Mouse (Mus musculus) ES-Bruce4 (cell line): Measurements from ENCODE around the gene Rabgap1.

Experiments
- CTCF ChIP-seq: IDR thresholded peaks from one replicate; pipeline ENCODE4 v1.8.1; 2011; ENCODE audit warnings: low read depth, low read length
- EP300 ChIP-seq: IDR thresholded peaks from 2 replicates; pipeline ENCODE4 v1.6.1; 2011; ENCODE audit warnings: low read depth, low read length; ENCODE audit not compliant: insufficient read depth
- POLR2A ChIP-seq: IDR thresholded peaks from one replicate; pipeline ENCODE4 v1.8.1; 2011; ENCODE audit warnings: low read length; ENCODE audit not compliant: insufficient read depth

DNA sequence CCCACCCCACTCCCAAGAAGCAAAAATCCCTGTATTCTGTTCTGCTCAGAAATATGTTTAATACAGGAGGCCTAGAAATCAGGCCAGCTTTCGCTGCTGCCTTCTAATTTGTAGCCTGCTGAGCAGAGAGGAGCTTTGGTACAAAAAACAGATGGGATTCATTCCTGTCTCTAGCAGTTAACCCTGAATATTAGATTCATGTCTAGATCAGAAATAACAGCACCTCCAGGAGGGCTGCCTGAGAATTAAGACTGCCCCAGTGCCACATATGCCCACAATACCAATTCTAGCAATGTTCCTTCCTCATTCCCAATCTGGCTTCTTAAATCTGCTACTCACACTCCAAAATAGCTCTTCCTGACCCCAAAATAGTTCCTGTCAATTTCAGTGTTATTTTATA, 133.6 kb downstream of the Rabgap1 start:
- TF ChIP-seq POLR2A (no peak), EP300 (no peak), CTCF (no peak)
